21 mouse cellular contexts compared by ENCODE assay signal in genomic region chr2:173220754-173221153, GRCm38 (mm10). TPM values are rescaled to one million over a fixed set of nuclear protein-coding genes. Genes with fewer than 3 reads are reported as not detected.
DNase-seq lines count a peak whose midpoint lies in the region; ATAC-seq and TF ChIP-seq lines count a peak whose summit lies in the region.
"Had no signal": no experiment of that assay in that cellular context is flagged by ENCODE, and none has a peak within 500 bp of the region (broad histone marks: within the 10 kb centered on the region; RNA-seq: fewer than 3 reads in every experiment).

No protein-coding gene starts in this region.

- DNase-seq in gastrocnemius, postnatal 10 days: peak; percentile 0
- DNase-seq in gastrocnemius, postnatal 25 days: no peak
- DNase-seq in liver: peak; percentile 1
- DNase-seq in liver, postnatal 0 days: no peak
- DNase-seq in thymus, postnatal 25 days: peak; percentile 0
- DNase-seq in thymus, adult 2 months: no peak
- DNase-seq in cerebellum, postnatal 10 days: no peak
- DNase-seq: adrenal gland, postnatal 10 days; cerebellum, adult 11 months; cerebellum, adult 8-10 months; cerebellum, postnatal 25 days; forebrain, postnatal 0 days; heart, postnatal 36 days had no signal

- no peak for ATAC-seq in liver, postnatal 0 days
- ATAC-seq: forebrain, embryonic 13.5 days; forebrain, postnatal 0 days had no signal

- H3ac ChIP-seq in myocyte (ENCODE audit: control insufficient read depth, insufficient read length): no peak overlapping the region

- no peak overlapping the region for H3K9ac ChIP-seq in liver, postnatal 0 days (replicated peaks)
- H3K9ac ChIP-seq: embryonic facial prominence, embryonic 12.5 days; forebrain, embryonic 13.5 days; forebrain, postnatal 0 days; heart, embryonic 12.5 days; hindbrain, embryonic 15.5 days had no signal

- TF ChIP-seq POLR2A in thymus, adult 2 months (IDR thresholded peaks at IDR 0.05; ENCODE audit: control insufficient read depth, extremely low read depth, insufficient read depth, low read length, poor library complexity): no peak
- no peak for TF ChIP-seq POLR2A in myocyte (IDR thresholded peaks at IDR 0.05; ENCODE audit: insufficient read length, low read depth)

- H3K4me2 ChIP-seq in liver, postnatal 0 days (ENCODE audit: low read depth, low read length): no peak overlapping the region
- no peak overlapping the region for H3K4me2 ChIP-seq in myocyte (ENCODE audit: low read depth)
- H3K4me2 ChIP-seq: embryonic facial prominence, embryonic 12.5 days; forebrain, embryonic 13.5 days; heart, embryonic 12.5 days; hindbrain, embryonic 15.5 days had no signal

- 87% methylated on average over 9 of the region's 9 CpGs for WGBS in liver, postnatal 0 days (ENCODE audit: insufficient replicate concordance)
- 94% methylated on average over 9 of the region's 9 CpGs for WGBS in thymus, adult 2 months

- H3K27ac ChIP-seq in liver, postnatal 0 days (ENCODE audit: low read depth): no peak overlapping the region
- no peak overlapping the region for H3K27ac ChIP-seq in thymus, adult 2 months (ENCODE audit: control insufficient read depth, insufficient read depth, low read length)
- H3K27ac ChIP-seq: embryonic facial prominence, embryonic 12.5 days; forebrain, embryonic 13.5 days; heart, adult 2 months; hindbrain, embryonic 15.5 days had no signal

- TF ChIP-seq EP300 in liver, postnatal 0 days (IDR thresholded peaks at IDR 0.05; ENCODE audit: low read depth): no peak

- no peaks in the 10 kb centered on the region for H3K27me3 ChIP-seq in liver, postnatal 0 days (ENCODE audit: insufficient read depth, low read length)
- no peaks in the 10 kb centered on the region for H3K27me3 ChIP-seq in thymus, adult 2 months (ENCODE audit: control insufficient read depth, insufficient read depth, low read length)
- no peaks in the 10 kb centered on the region for H3K27me3 ChIP-seq in myocyte (ENCODE audit: control insufficient read depth, insufficient read depth, insufficient read length)
- H3K27me3 ChIP-seq: embryonic facial prominence, embryonic 12.5 days; forebrain, embryonic 13.5 days; hindbrain, embryonic 15.5 days had no signal

- no peaks in the 10 kb centered on the region for H3K36me3 ChIP-seq in liver, postnatal 0 days (replicated peaks; ENCODE audit: insufficient read depth, low read length)
- no peaks in the 10 kb centered on the region for H3K36me3 ChIP-seq in thymus, adult 2 months (ENCODE audit: control insufficient read depth, insufficient read depth, low read length)
- H3K36me3 ChIP-seq in myocyte (ENCODE audit: control insufficient read depth, insufficient read depth): peaks cover 5% of the 10 kb centered on the region
- H3K36me3 ChIP-seq: hindbrain, embryonic 15.5 days had no signal

- H3K79me2 ChIP-seq in myocyte (ENCODE audit: control insufficient read depth, insufficient read depth): no peaks in the 10 kb centered on the region

- no peak for TF ChIP-seq CTCF in liver, postnatal 0 days (IDR thresholded peaks at IDR 0.05; ENCODE audit: low read depth)
- TF ChIP-seq CTCF in thymus, adult 2 months (IDR thresholded peaks at IDR 0.05; ENCODE audit: borderline replicate concordance, control insufficient read depth, extremely low read depth, insufficient read depth, low read length, poor library complexity): no peak

- peaks cover 17% of the 10 kb centered on the region for H3K4me1 ChIP-seq in liver, postnatal 0 days (ENCODE audit: insufficient read depth)
- H3K4me1 ChIP-seq in thymus, adult 2 months (replicated peaks; ENCODE audit: control insufficient read depth, insufficient read depth, low read length): peaks cover 48% of the 10 kb centered on the region
- H3K4me1 ChIP-seq: forebrain, embryonic 13.5 days; heart, embryonic 12.5 days had no signal

- no peak overlapping the region for H3K4me3 ChIP-seq in liver, postnatal 0 days (ENCODE audit: low read depth, low read length)
- no peak overlapping the region for H3K4me3 ChIP-seq in thymus, adult 2 months (ENCODE audit: control insufficient read depth, insufficient read depth, low read length)
- no peak overlapping the region for H3K4me3 ChIP-seq in myocyte
- H3K4me3 ChIP-seq: embryonic facial prominence, embryonic 12.5 days; forebrain, embryonic 13.5 days; heart, adult 2 months; heart, embryonic 12.5 days; hindbrain, embryonic 15.5 days had no signal

- no peaks in the 10 kb centered on the region for H3K9me3 ChIP-seq in liver, postnatal 0 days (ENCODE audit: low read length)
- H3K9me3 ChIP-seq: embryonic facial prominence, embryonic 12.5 days; forebrain, embryonic 13.5 days; hindbrain, embryonic 15.5 days had no signal

TF ChIP-seq in myocyte, 11 proteins besides CTCF, POLR2A, EP300 and RAD21:
- no peak for TF ChIP-seq TCF12 (IDR thresholded peaks at IDR 0.05; ENCODE audit: insufficient read depth, poor library complexity, severe bottlenecking)
- TF ChIP-seq CEBPB (IDR thresholded peaks at IDR 0.05; ENCODE audit: insufficient read depth, poor library complexity, severe bottlenecking): no peak
- TF ChIP-seq POLR2AphosphoS2 (IDR thresholded peaks at IDR 0.05; ENCODE audit: insufficient read length, low read depth): peak; percentile 23

RNA-seq across cellular contexts. Expression of gene Zbp1, which starts 2.0 kb away (rescaled TPM):
- under 1 TPM in 1 of 2 experiments, not detected in 1; 0.09 TPM for total RNA-seq in gastrocnemius, postnatal 10 days (2021)
- total RNA-seq in gastrocnemius, postnatal 25 days (2021): under 1 TPM in 1 of 2 experiments, not detected in 1; 0.27 TPM
- 4.9 and 6.7 TPM in 2 replicates for polyA plus RNA-seq in liver, postnatal 0 days (2015; fragmentation: Nextera tagmentation; extraction: Ambion mirVana)
- polyA plus RNA-seq in thymus, adult 2 months (2012; rRNA removed): 58.6 and 63.7 TPM in 2 replicates
- 1.1 TPM for polyA plus RNA-seq in myocyte (2012; fragmentation: generic; extraction: Trizol)
- total RNA-seq: MEL had no signal
- polyA plus RNA-seq: embryonic facial prominence, embryonic 12.5 days; forebrain, embryonic 13.5 days; heart, embryonic 12.5 days; hindbrain, embryonic 11.5 days had no signal

RNA-seq across cellular contexts. Expression of gene Pmepa1, which starts 55.6 kb away (rescaled TPM):
- 10 to 100 TPM; 15.8 to 19.8 TPM for total RNA-seq in gastrocnemius, postnatal 10 days (2021)
- 10 to 100 TPM; 18.2 to 19.2 TPM for total RNA-seq in gastrocnemius, postnatal 25 days (2021)
- polyA plus RNA-seq in liver, postnatal 0 days (2015; fragmentation: Nextera tagmentation; extraction: Ambion mirVana): 0.21 and 0.36 TPM in 2 replicates
- 68.7 and 70.3 TPM in 2 replicates for polyA plus RNA-seq in thymus, adult 2 months (2012; rRNA removed)
- 260 TPM for polyA plus RNA-seq in myocyte (2012; fragmentation: generic; extraction: Trizol)
- total RNA-seq: MEL had no signal

Comparison
In these comparisons a context has a peak if more than half of its experiments do, and no peak if none do; other contexts are left out.
1. DNase-seq: peak in gastrocnemius, postnatal 10 days (single experiment), liver (single experiment) and thymus, postnatal 25 days (single experiment); none in gastrocnemius, postnatal 25 days (single experiment), liver, postnatal 0 days (single experiment), thymus, adult 2 months (single experiment) and cerebellum, postnatal 10 days (0 of 2).
2. RNA of gene Pmepa1, which starts 55.6 kb away (polyA plus RNA-seq): 260 TPM in myocyte (single experiment) and 68.7 to 70.3 TPM in thymus, adult 2 months; 0.21 to 0.36 TPM in liver, postnatal 0 days; every median in the first group is over 10 times any median in the second.